Mouse (Mus musculus): Measurements from ENCODE around the gene Cenpt.
"Not testable (repeated sequence)": the region's sequence is repeated elsewhere in the genome, so short reads cannot be mapped to it uniquely, and the experiment has no call there.

Gene Cenpt

DNA sequence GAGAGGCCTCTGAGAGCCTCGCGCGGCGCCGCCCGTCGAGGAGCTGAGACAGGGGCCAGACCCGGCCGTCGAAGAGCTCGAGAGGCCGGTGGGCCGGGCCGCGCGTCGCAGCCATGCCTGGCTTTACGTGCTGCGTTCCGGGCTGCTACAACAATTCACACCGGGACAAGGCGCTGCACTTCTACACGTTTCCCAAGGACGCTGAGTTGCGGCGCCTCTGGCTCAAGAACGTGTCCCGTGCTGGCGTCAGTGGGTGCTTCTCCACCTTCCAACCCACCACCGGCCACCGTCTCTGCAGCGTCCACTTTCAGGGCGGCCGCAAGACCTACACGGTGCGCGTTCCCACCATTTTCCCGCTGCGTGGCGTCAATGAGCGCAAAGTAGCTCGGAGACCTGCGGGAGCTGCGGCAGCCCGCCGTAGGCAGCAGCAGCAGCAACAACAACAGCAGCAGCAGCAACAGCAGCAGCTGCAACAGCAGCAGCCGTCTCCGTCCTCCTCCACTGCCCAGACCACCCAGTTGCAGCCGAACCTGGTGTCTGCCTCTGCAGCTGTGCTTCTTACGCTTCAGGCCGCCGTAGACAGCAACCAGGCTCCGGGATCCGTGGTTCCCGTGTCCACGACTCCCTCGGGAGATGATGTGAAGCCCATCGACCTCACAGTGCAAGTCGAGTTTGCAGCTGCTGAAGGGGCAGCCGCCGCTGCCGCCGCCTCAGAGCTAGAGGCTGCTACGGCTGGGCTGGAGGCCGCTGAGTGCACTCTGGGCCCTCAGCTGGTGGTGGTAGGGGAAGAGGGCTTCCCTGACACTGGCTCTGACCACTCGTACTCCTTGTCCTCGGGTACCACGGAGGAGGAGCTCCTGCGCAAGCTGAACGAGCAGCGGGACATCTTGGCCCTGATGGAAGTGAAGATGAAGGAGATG lies 2.4 kb upstream of the Cenpt start:
- in situ Hi-C loops (cut with MboI; ENCODE audit: low pct_unique_long_range_greater_than_20kb in 1 of 2, low sequenced_read_pairs in 2 of 2, unreplicated experiment in 1 of 2): no loop called here

DNA sequence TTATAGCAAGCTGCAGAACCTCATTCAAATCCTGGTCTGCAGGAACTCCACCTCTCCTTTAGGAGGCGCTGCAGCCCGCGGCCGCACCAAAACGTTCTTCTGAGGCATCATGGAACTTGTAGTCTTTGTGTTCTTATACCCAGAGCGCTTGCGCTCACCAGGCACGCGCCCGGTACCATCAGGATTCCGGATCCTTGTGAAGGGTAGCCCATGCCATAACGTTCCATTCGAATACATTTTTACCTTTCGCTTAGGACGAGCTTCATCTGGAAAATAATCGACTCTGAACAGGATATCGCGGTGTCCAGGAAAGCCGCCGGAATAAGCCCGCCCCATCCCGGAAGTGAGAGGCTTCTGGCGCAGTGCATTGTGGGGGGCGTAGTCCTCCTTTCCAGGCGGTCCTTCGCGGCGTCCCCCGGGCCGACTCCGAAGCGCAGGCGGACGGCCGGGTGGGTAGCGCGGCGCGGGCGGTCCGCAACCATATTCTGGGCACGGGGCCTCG lies 1.7 kb upstream of the Cenpt start, which contains the start of gene Thap11:
Gene Thap11 (plus strand): TSS at position 418 of the 502 bp plus-strand sequence.
- in situ Hi-C loops (cut with MboI; ENCODE audit: low pct_unique_long_range_greater_than_20kb in 1 of 2, low sequenced_read_pairs in 2 of 2, unreplicated experiment in 1 of 2): no loop called here

DNA sequence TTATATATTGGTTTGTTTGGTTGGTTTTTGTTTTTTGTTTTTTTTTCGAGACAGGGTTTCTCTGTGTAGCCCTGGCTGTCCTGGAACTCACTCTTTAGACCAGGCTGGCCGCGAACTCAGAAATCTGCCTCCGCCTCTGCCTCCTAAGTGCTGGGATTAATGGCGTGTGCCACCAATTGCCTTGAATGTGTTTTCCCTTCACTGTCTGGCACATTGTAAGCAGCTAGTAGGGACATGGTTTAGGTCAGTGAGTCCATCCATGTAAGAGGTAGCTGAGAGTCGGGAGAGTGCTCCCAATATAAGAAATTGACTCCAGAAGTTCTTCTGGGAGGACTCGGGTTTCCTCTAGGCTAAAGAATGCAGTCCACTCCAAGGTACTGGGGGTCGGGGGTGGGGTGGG lies 1.2 kb upstream of the Cenpt start:
- in situ Hi-C loops (cut with MboI; ENCODE audit: low pct_unique_long_range_greater_than_20kb in 1 of 2, low sequenced_read_pairs in 2 of 2, unreplicated experiment in 1 of 2): no loop called here

DNA sequence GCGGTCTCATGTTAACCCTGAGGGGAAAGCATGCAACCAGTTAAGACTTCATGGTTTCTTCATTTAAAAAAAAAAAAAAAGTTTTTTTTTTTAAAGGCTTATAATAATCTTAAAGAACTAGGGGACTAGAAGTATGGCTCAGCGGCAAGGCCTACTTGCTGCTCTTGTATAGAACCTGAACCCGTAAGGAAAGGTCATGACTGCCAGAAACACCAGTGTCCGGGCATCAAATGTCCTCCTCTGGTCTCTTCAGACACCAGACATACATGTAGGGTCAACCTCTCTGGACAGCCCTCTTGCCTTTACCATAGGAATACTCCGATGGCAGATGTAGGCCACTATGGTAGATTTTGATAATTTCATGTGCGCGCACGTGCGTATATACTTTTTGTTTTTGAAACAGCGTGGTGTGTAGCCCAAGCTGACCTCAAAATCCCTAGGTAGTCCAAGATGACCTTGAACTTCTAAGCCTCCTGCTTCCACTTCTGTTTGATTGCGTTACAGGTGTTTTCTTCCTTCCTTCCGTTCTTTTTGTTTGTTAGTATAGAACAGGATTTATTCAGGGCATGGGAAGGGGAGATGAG lies 840 bp downstream of the Cenpt start:
- in situ Hi-C loops (cut with MboI; ENCODE audit: low pct_unique_long_range_greater_than_20kb in 1 of 2, low sequenced_read_pairs in 2 of 2, unreplicated experiment in 1 of 2): no loop called here

DNA sequence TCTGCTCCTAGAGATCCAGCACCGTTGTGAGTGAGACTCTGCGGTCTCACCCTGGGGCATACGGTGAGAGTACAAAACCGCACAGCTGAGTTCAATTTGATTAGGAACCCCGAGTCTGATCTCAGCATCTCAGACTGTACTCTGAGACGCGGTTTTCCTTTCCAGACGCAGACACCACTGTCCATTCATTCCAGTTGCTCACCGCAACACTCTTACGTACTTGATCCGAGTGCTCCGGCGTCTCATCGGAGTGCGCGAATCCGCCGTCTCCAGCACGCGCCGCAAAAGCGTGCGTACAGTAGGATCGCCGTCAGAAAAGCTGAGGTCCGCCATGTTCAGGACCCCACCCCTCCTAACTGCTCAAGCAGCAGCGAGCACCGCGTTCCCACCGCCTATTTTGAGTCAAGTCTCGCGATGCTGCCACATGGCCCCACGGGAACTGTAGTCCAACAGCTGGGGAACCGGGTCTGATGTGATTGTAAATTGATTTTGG lies 1.4 kb downstream of the Cenpt start:
- in situ Hi-C loops (cut with MboI; ENCODE audit: low pct_unique_long_range_greater_than_20kb in 1 of 2, low sequenced_read_pairs in 2 of 2, unreplicated experiment in 1 of 2): no loop called here

DNA sequence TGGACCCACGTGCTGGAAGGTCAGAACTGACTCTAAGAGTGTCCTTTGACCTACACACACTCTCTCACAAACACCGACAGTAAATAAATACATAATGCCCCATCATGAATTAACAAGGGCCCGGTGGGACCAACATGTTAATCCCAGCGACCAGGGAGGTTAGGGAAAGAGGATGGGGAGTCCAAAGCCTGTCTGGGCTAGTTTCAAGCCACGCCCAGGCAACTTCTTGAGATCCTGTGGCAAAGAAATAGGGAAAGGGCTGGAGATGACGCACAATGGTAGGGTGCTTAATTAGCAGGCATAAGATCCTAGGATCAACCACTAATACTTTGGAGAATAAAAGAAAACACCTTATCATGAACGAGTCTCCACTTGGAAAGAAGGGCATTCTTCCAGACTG lies 2.5 kb downstream of the Cenpt start:
- in situ Hi-C loops (cut with MboI; ENCODE audit: low pct_unique_long_range_greater_than_20kb in 1 of 2, low sequenced_read_pairs in 2 of 2, unreplicated experiment in 1 of 2): no loop called here

GRCm38 (mm10) chr8:105850014-105850413 lies 3.1 kb downstream of the Cenpt start:
- in situ Hi-C loops (cut with MboI; ENCODE audit: low pct_unique_long_range_greater_than_20kb in 1 of 2, low sequenced_read_pairs in 2 of 2, unreplicated experiment in 1 of 2): no loop called here

DNA sequence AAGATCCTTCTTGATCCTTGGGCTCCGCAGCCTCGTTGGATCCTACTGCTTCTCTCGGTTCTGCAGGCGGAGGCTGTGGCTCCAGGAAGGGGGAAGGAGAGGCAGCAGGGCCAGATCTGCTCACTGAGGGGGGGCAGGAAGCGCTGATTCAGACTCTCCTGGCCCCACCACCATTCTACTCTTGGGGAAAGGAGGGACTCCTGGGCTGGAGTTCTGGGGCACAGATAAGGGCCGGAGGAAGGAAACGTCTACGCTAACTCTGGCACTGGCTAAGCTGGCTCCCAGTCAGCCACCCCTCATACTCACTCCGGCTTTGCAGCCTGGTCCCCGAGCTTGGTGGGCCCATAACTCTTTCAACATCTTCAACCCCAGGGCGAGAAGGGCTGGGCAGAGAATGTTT lies 6.4 kb downstream of the Cenpt start:
- in situ Hi-C loops (cut with MboI; ENCODE audit: low pct_unique_long_range_greater_than_20kb in 1 of 2, low sequenced_read_pairs in 2 of 2, unreplicated experiment in 1 of 2): no loop called here

DNA sequence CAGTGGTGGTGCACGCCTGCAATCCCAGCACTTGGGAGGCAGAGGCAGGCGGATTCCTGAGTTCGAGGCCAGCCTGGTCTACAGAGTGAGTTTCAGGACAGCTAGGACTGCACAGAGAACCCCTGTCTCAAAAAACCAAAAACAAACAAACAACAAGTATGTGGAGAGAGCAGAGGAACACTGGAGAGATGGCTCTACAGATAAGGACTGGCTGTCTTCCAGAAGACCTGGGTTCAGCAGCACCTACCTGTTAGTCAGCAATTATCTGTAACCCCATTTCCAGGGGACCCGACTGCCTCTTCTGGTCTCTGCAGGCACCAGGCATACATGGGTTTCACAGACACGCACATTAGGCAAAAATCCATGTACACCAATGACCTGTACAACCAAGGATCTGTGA lies 13.9 kb downstream of the Cenpt start:
- in situ Hi-C loops (cut with MboI; ENCODE audit: low pct_unique_long_range_greater_than_20kb in 1 of 2, low sequenced_read_pairs in 2 of 2, unreplicated experiment in 1 of 2): no loop called here

GRCm38 (mm10) chr8:105836991-105837390 lies 16.1 kb downstream of the Cenpt start:
- in situ Hi-C loops (cut with MboI; ENCODE audit: low pct_unique_long_range_greater_than_20kb in 1 of 2, low sequenced_read_pairs in 2 of 2, unreplicated experiment in 1 of 2): no loop called here

GRCm38 (mm10) chr8:105835318-105835717 lies 17.8 kb downstream of the Cenpt start:
- in situ Hi-C loops (cut with MboI; ENCODE audit: low pct_unique_long_range_greater_than_20kb in 1 of 2, low sequenced_read_pairs in 2 of 2, unreplicated experiment in 1 of 2): no loop called here

DNA sequence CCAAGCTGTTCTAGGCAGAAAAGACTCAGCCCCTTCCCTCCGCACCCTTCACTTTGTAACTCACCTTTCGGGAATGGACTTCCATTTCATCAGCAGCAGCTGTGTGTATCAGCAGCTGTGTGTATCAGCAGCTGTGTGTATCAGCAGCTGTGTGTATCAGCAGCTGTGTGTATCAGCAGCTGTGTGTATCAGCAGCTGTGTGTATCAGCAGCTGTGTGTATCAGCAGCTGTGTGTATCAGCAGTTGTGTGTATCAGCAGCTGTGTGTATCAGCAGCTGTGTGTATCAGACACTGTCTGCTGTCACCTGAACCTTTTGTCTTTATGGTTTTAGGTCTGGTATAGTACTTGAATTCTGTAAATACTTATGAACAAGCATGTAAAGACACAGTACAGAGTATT lies 19.3 kb downstream of the Cenpt start:
- in situ Hi-C loops (cut with MboI; ENCODE audit: low pct_unique_long_range_greater_than_20kb in 1 of 2, low sequenced_read_pairs in 2 of 2, unreplicated experiment in 1 of 2): not testable (repeated sequence)

GRCm38 (mm10) chr8:105826861-105827848 lies 25.9 kb downstream of the Cenpt start, which contains the start of the genes Ranbp10 and Tsnaxip1:
Ranbp10 (minus strand) TSS chr8:105827350.
Tsnaxip1 (plus strand) TSS chr8:105827731.
- in situ Hi-C loops (cut with MboI; ENCODE audit: low pct_unique_long_range_greater_than_20kb in 1 of 2, low sequenced_read_pairs in 2 of 2, unreplicated experiment in 1 of 2): no loop called here

DNA sequence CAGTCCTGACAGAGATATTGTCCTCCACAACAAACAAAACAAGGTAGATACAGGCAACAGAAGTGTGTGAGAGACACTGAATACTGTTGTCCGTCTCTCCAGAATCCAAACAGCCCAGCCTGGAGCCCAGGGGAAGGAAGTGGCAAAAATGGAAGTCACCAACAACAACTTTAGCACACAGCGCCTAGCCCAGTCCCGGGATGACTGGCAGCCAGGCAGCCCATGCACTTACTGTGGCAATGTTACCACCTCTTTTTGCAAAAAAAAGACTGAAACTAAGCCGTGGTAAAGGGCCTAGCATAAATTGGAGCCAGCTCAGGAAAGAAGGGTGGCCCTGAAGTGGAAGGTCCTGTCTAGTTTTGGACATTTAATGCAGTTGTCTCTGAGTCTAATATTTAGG lies 26.7 kb downstream of the Cenpt start:
- in situ Hi-C loops (cut with MboI; ENCODE audit: low pct_unique_long_range_greater_than_20kb in 1 of 2, low sequenced_read_pairs in 2 of 2, unreplicated experiment in 1 of 2): no loop called here

DNA sequence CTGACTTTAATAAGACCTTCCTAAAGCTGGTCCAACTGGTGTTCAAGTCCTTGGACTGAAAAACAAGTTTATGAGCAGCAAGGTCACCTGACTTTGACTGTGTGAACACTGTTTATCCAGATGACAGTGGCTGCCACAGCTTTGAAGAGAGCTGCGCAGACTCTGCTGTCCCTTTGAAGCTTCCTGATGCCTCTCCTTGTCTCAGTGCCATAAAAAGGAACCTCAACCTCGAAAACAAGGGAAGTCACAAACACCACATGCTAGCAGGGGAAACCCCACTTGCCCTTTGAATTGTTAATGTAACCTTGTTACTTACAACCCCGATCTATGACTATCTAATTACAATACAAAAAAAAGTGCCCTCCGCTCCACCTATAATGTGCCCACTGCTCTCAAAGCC lies 27.6 kb downstream of the Cenpt start:
- in situ Hi-C loops (cut with MboI; ENCODE audit: low pct_unique_long_range_greater_than_20kb in 1 of 2, low sequenced_read_pairs in 2 of 2, unreplicated experiment in 1 of 2): no loop called here

DNA sequence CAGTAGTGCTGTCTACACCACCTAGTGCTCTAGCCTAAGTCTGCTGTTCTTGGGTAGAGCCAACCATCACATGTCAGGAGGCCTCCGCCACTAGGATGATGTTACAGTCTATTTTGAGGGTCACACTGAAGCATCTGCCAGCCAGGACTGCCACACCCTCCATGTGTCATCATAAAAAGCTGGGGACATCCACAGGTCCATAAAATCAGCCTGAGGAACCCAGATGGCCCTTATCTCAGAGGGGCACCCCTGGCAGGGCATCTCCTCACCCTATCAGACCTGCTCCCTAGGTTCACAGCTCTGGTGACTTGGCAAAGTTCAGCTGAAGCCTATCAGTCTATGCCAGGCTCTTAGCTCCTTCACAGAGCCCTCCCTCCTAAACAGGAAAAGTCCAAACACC lies 32.2 kb downstream of the Cenpt start:
- in situ Hi-C loops (cut with MboI; ENCODE audit: low pct_unique_long_range_greater_than_20kb in 1 of 2, low sequenced_read_pairs in 2 of 2, unreplicated experiment in 1 of 2): no loop called here

GRCm38 (mm10) chr8:105819659-105820058 lies 33.4 kb downstream of the Cenpt start:
- in situ Hi-C loops (cut with MboI; ENCODE audit: low pct_unique_long_range_greater_than_20kb in 1 of 2, low sequenced_read_pairs in 2 of 2, unreplicated experiment in 1 of 2): no loop called here

DNA sequence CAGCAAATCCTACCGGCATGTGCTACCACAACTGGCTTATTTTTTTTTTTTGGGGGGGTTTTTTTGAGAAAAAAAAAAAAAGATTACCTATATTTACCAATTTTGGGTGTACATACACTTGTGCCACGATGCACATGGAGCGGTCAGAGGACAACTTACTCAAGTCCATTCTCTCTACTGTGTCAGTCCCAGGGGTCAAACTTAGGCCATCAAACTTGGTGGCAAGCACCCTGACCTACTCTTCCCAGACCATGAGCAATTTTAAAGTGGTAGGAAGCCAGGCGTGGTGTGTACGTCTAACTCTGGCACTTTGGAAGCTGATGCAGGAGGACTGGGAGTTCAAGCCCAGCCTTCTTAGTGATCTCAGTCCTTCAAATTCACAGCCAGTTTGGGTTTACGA lies 39.8 kb downstream of the Cenpt start:
- in situ Hi-C loops (cut with MboI; ENCODE audit: low pct_unique_long_range_greater_than_20kb in 1 of 2, low sequenced_read_pairs in 2 of 2, unreplicated experiment in 1 of 2): no loop called here
